Mouse (Mus musculus): ENCODE data around the gene Il3ra. TPM values are rescaled to one million over a fixed set of nuclear protein-coding genes. Genes with fewer than 3 reads are reported as not detected.

Il3ra gene
- total and polyA plus RNA-seq, 3 experiments: 0.64 to 4.8 (median 1.3) TPM

DNA sequence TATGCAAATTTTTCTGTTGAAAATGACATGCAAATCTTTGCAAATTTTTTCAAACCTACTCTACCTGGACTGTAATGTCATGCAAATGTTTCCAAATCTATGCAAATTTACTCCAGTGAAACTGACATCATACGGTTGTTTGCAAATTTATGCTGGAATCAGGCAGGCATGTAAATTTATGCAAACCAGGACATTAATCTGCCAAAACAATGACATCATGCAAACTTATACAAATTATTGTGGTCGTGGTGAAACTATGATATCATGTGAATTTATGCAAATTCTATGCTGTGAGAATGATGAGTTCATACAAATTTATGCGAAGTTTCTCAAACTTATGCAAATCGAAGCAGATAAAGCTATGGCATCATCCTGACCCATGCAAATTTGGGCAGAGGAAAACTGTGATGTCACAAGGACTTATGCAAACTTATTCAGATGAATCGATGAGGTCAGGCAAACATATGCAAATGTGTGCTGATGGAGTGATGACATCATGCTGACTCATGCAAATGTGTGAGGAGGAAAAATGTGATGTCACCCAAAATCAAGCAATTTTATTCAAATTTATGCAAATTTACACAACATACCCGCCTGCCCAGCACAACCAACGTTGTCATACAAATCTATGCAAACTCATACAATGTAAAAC is 7.1 kb downstream of the Il3ra start:
- DNase-seq (ENCODE audit: extremely low read depth): peak; percentile 18
- Histone ChIP-seq H3K4me3 (replicated peaks in 1 of 3; ENCODE audit: low read depth in 2 of 3, low read length in 2 of 3, poor library complexity in 1 of 3) (no peak overlapping the region), H3K27ac (ENCODE audit: insufficient read depth, low read depth) (no peak overlapping the region), H3K4me2 (ENCODE audit: insufficient read depth, low read depth, poor library complexity, severe bottlenecking) (no peak overlapping the region), H3K79me2 (replicated peaks; ENCODE audit: control insufficient read depth, extremely low read depth, insufficient read depth, poor library complexity, severe bottlenecking) (no peaks in the 10 kb centered on the region), H3K9me3 (replicated peaks; ENCODE audit: low read length) (peaks cover 70% of the 10 kb centered on the region), H3K9ac (ENCODE audit: insufficient read depth, low read depth) (no peak overlapping the region), H3K4me1 (ENCODE audit: control insufficient read depth in 1 of 2, insufficient read depth in 2 of 2) (no peaks in the 10 kb centered on the region), H3K36me3 (replicated peaks in 1 of 2; ENCODE audit: control insufficient read depth in 1 of 2, insufficient read depth in 1 of 2, low read length in 1 of 2) (peaks cover 0 to 10% of the 10 kb centered on the region in 2 experiments), H3K27me3 (replicated peaks) (no peaks in the 10 kb centered on the region)
- in situ Hi-C loops (cut with MboI; ENCODE audit: low pct_ligation_motif_present, low pct_unique_long_range_greater_than_20kb, low sequenced_read_pairs) (no loop called here), dilution Hi-C loops (cut with MboI; ENCODE audit: extremely low pct_ligation_motif_present, extremely low pct_unique_long_range_greater_than_20kb, low sequenced_read_pairs) (no loop called here)
- TF ChIP-seq IRF4 (IDR thresholded peaks at IDR 0.05; ENCODE audit: low read depth, low read length) (no peak), EP300 (IDR thresholded peaks at IDR 0.05; ENCODE audit: low read length) (no peak), BHLHE40 (IDR thresholded peaks at IDR 0.05; ENCODE audit: low read depth, low read length) (no peak), SIN3A (IDR thresholded peaks at IDR 0.05; ENCODE audit: low read length) (no peak), CHD2 (IDR thresholded peaks at IDR 0.05; ENCODE audit: low read length) (no peak), E2F4 (IDR thresholded peaks at IDR 0.05; ENCODE audit: insufficient replicate concordance, low read depth, low read length) (no peak), NELFE (IDR thresholded peaks at IDR 0.05; ENCODE audit: low read depth, low read length) (no peak), ZKSCAN1 (IDR thresholded peaks at IDR 0.05; ENCODE audit: borderline replicate concordance, low read depth, low read length) (no peak), UBTF (IDR thresholded peaks at IDR 0.05; ENCODE audit: low read depth, low read length) (no peak), ELF1 (IDR thresholded peaks at IDR 0.05; ENCODE audit: low read depth, low read length) (no peak), NRF1 (IDR thresholded peaks at IDR 0.05; ENCODE audit: low read depth, low read length) (no peak), JUN (IDR thresholded peaks at IDR 0.05; ENCODE audit: insufficient read depth, low read depth, low read length) (no peak)

GRCm38 (mm10) chr14:14353740-14354510 is 7.8 kb downstream of the Il3ra start:
- Histone ChIP-seq H3K9ac (ENCODE audit: insufficient read depth, low read depth) (no peak overlapping the region), H3K4me1 (ENCODE audit: control insufficient read depth in 1 of 2, insufficient read depth in 2 of 2) (no peaks in the 10 kb centered on the region), H3K27ac (ENCODE audit: insufficient read depth, low read depth) (no peak overlapping the region), H3K4me3 (replicated peaks in 1 of 3; ENCODE audit: low read depth in 2 of 3, low read length in 2 of 3, poor library complexity in 1 of 3) (no peak overlapping the region), H3K79me2 (replicated peaks; ENCODE audit: control insufficient read depth, extremely low read depth, insufficient read depth, poor library complexity, severe bottlenecking) (no peaks in the 10 kb centered on the region), H3K27me3 (replicated peaks) (no peaks in the 10 kb centered on the region), H3K4me2 (ENCODE audit: insufficient read depth, low read depth, poor library complexity, severe bottlenecking) (no peak overlapping the region), H3K36me3 (replicated peaks in 1 of 2; ENCODE audit: control insufficient read depth in 1 of 2, insufficient read depth in 1 of 2, low read length in 1 of 2) (peaks cover 0 to 10% of the 10 kb centered on the region in 2 experiments), H3K9me3 (replicated peaks; ENCODE audit: low read length) (peaks cover 63% of the 10 kb centered on the region)
- in situ Hi-C loops (cut with MboI; ENCODE audit: low pct_ligation_motif_present, low pct_unique_long_range_greater_than_20kb, low sequenced_read_pairs) (no loop called here), dilution Hi-C loops (cut with MboI; ENCODE audit: extremely low pct_ligation_motif_present, extremely low pct_unique_long_range_greater_than_20kb, low sequenced_read_pairs) (no loop called here)
- no peak for TF ChIP-seq POLR2A (IDR thresholded peaks at IDR 0.05; ENCODE audit: low read depth, low read length)
- TF ChIP-seq E2F4 (IDR thresholded peaks at IDR 0.05; ENCODE audit: insufficient replicate concordance, low read depth, low read length): no peak
- no peak for TF ChIP-seq BHLHE40 (IDR thresholded peaks at IDR 0.05; ENCODE audit: low read depth, low read length)
- TF ChIP-seq MAZ (IDR thresholded peaks at IDR 0.05; ENCODE audit: low read depth, low read length): no peak
- TF ChIP-seq MAX (IDR thresholded peaks at IDR 0.05; ENCODE audit: low read length): no peak
- TF ChIP-seq JUND (conservative IDR thresholded peaks at IDR 0.05; ENCODE audit: low read depth, low read length): no peak
- no peak for TF ChIP-seq USF2 (conservative IDR thresholded peaks at IDR 0.05; ENCODE audit: low read depth, low read length)
- TF ChIP-seq JUN (IDR thresholded peaks at IDR 0.05; ENCODE audit: insufficient read depth, low read depth, low read length): no peak
- TF ChIP-seq RCOR1 (conservative IDR thresholded peaks at IDR 0.05; ENCODE audit: low read depth, low read length): no peak
- TF ChIP-seq SMC3 (IDR thresholded peaks at IDR 0.05; ENCODE audit: low read depth, low read length): no peak
- no peak for TF ChIP-seq MAFK (IDR thresholded peaks at IDR 0.05; ENCODE audit: insufficient replicate concordance, low read length)
- TF ChIP-seq EP300 (IDR thresholded peaks at IDR 0.05; ENCODE audit: low read length): no peak
- no peak for TF ChIP-seq GABPA (IDR thresholded peaks at IDR 0.05; ENCODE audit: insufficient replicate concordance, low read depth, low read length)
- no peak for TF ChIP-seq TCF12 (IDR thresholded peaks at IDR 0.05; ENCODE audit: low read depth, low read length)
- no peak for TF ChIP-seq TBP (conservative IDR thresholded peaks at IDR 0.05; ENCODE audit: low read depth, low read length)
- TF ChIP-seq HCFC1 (IDR thresholded peaks at IDR 0.05; ENCODE audit: low read depth, low read length): no peak
- TF ChIP-seq ETS1 (conservative IDR thresholded peaks at IDR 0.05; ENCODE audit: low read depth, low read length): no peak
- TF ChIP-seq KAT2A (IDR thresholded peaks at IDR 0.05; ENCODE audit: insufficient replicate concordance, low read length): no peak
- TF ChIP-seq CHD2 (IDR thresholded peaks at IDR 0.05; ENCODE audit: low read length): no peak
- TF ChIP-seq NELFE (IDR thresholded peaks at IDR 0.05; ENCODE audit: low read depth, low read length): no peak
- DNase-seq (ENCODE audit: extremely low read depth): peak; percentile 18

Data from CH12.LX (cell line).